Mouse (Mus musculus): ENCODE data around the gene Vps41. TPM values are rescaled to one million over a fixed set of nuclear protein-coding genes. Genes with fewer than 3 reads are reported as not detected.

Gene Vps41
- polyA plus RNA-seq, 1 experiment from 2014 or later: 53.5 TPM

Other genes starting within 250 kb of the Vps41 start
- gene Amph, start 230.9 kb downstream of the Vps41 start, polyA plus RNA-seq (2016; fragmentation: Nextera tagmentation; extraction: Ambion mirVana): 2.7 and 5.3 TPM in 2 replicates